Mouse (Mus musculus): ENCODE measurements around the gene Arhgap31.

DNA sequence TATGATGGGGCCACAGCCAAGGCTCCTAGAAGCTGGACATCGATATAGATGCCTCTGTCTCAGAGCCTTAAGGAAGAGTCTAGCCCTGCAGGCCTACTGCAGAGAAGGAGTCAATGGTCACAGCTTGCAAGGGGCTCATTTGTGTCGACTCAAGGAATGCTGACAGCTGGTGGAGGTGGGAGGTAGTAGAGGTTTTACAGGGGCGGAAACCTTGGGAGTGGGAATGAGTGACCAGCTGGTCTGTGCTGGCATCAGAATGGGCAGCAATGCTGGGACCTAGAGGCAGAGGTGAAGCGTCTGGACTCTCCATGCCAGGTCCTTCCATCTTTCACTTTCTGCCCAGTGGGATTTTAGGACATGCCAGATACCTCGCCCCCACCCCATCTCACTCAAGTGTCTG lies 17.5 kb downstream of the Arhgap31 start:
- TF ChIP-seq CTCF (conservative IDR thresholded peaks at IDR 0.05; ENCODE audit: low read length): no peak
- TF ChIP-seq NANOG (IDR thresholded peaks at IDR 0.05; ENCODE audit: borderline replicate concordance, low read length): no peak

All from E14TG2a.4 (cell line).